Mouse (Mus musculus) central nervous system, embryonic 14 days (tissue): Measurements from ENCODE around the gene Prl3c1. TPM values are rescaled to one million over a fixed set of nuclear protein-coding genes. Genes with fewer than 3 reads are reported as not detected.

Experiments
- polyA plus RNA-seq: library from polyadenylated mRNA; depleted of rRNA; stranded (reverse); fragments of >200 nt; gene quantifications from 2 replicates; pipeline ENCODE4 v1.2.3, GENCODE M21; 2012; rRNA removed

Prl3c1 gene
- not detected in 2 replicates for polyA plus RNA-seq

DNA sequence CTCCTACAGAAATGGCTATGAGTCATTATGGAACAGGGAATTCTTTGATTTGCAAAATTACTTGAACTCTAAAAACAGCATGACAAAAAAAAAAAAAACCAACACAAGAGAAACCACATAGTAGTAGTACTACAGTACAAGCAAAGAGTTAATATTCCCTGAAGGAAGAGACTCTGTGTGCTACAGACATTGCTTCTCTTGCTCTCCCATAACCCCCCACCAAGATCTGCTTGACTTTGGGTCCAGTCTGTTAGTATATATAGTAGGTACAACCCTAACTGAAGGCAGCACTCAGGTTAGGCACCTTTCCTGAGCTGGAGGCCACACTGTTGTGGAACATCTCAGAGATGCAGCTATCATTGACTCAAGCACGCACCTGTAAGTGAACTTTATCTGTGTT is at the start of gene Prl3c1:
Gene Prl3c1 (plus strand): TSS at position 301 of the 400 bp plus-strand sequence.

DNA sequence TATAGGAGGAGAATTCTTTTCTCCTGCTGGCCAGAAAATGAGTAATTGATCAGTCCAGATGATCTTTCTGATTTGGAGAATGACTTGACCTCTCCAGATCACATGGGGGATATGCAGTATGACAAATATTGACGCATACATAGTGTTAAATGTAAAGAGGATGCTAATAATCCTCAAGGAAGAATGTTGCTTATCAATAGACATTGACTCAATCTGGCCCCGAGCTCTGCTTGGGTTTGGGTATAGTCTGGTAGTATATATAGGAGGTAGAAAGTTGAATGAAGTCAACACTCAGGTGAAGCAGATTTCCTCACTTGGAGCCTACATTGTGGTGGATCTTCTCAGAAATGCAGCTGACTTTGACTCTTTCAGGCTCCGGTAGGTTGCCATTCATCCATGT is 40.0 kb upstream of the Prl3c1 start, which contains the start of gene Prl3d3:
Gene Prl3d3 (plus strand): TSS at position 301 of the 400 bp plus-strand sequence.

DNA sequence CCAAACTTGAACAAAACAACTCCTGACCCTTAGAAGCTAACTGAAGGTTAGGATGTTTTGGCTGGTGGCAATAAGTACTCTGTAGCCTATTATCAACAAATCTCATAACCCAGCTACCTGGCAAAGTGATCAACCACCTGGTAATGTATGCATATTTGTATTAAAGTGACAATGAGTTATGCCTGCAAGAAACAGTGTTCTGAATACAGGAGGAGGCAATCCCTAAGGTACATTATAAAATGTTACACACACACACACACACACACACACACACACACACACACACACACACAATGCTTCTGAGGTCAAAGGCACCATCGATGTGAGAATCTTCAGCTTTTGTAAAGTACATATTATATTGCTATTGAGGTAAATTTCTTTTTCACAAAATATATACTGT is 45.1 kb downstream of the Prl3c1 start, which contains the start of gene Prl3b1:
Gene Prl3b1 (plus strand): TSS at position 301 of the 400 bp plus-strand sequence.

Other genes starting within 250 kb of the Prl3c1 start
- not detected in 2 replicates for gene Prl, start 139.1 kb upstream of the Prl3c1 start, polyA plus RNA-seq
- gene Prl3d1, start 102.5 kb upstream of the Prl3c1 start, polyA plus RNA-seq: not detected in 2 replicates
- gene Prl3d2, start 75.0 kb upstream of the Prl3c1 start, polyA plus RNA-seq: not detected in 2 replicates
- not detected in 2 replicates for gene Prl3d3, start 39.9 kb upstream of the Prl3c1 start, polyA plus RNA-seq
- gene Prl3b1, start 45.2 kb downstream of the Prl3c1 start, polyA plus RNA-seq: not detected in 2 replicates
- gene Prl3a1, start 62.8 kb downstream of the Prl3c1 start, polyA plus RNA-seq: not detected in 2 replicates
- not detected in 2 replicates for gene Prl6a1, start 116.0 kb downstream of the Prl3c1 start, polyA plus RNA-seq
- not detected in 2 replicates for gene Prl8a2, start 149.0 kb downstream of the Prl3c1 start, polyA plus RNA-seq
- not detected in 2 replicates for gene Prl2b1, start 194.2 kb downstream of the Prl3c1 start, polyA plus RNA-seq
- gene Prl8a6, start 242.0 kb downstream of the Prl3c1 start, polyA plus RNA-seq: not detected in 2 replicates